Mouse (Mus musculus): ENCODE data around the gene Prkci. TPM values are rescaled to one million over a fixed set of nuclear protein-coding genes. Genes with fewer than 3 reads are reported as not detected.

Gene Prkci
- polyA plus RNA-seq, 1 experiment from 2014 or later, result 23.6 TPM

DNA sequence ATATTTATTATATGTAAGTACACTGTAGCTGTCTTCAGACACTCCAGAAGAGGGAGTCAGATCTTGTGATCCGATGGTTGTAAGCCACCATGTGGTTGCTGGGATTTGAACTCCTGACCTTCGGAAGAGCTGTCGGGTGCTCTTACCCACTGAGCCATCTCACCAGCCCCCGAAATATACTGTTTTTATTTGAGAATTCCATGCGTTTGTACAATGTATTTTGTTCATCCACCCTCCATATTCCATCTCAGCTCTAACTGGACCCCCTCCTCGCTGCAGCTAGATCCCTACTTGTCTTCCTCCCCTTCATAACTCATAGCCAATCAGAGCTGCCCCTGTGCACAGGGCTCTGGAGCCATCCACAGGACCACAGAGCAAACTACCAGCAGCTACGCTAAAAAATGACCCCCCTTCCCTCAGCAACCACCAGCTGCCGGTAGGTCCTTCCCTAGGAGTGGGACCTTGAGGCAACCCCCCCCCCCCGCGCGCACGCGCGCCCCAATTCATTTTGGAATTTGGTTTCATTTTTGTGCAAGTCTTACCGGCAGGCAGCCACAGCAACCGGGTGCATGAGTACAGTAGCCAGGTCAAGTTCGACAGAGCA is 60.6 kb downstream of the Prkci start:
- Histone ChIP-seq H3K4me3 (replicated peaks) (peak overlapping the region; percentile 30), H3K36me3 (peaks cover 5% of the 10 kb centered on the region; the same call in 1 of the 2 replicates), H3K4me1 (replicated peaks) (peaks cover 3% of the 10 kb centered on the region; the same call in 1 of the 2 replicates), H3K9ac (replicated peaks) (no peak overlapping the region), H3K27me3 (no peaks in the 10 kb centered on the region), H3K27ac (no peak overlapping the region), H3K4me2 (replicated peaks) (peak overlapping the region; percentile 48), H3K9me3 (no peaks in the 10 kb centered on the region)
- ATAC-seq, result peak; percentile 37
- 36% methylated on average over 17 of the region's 17 CpGs for WGBS

DNA sequence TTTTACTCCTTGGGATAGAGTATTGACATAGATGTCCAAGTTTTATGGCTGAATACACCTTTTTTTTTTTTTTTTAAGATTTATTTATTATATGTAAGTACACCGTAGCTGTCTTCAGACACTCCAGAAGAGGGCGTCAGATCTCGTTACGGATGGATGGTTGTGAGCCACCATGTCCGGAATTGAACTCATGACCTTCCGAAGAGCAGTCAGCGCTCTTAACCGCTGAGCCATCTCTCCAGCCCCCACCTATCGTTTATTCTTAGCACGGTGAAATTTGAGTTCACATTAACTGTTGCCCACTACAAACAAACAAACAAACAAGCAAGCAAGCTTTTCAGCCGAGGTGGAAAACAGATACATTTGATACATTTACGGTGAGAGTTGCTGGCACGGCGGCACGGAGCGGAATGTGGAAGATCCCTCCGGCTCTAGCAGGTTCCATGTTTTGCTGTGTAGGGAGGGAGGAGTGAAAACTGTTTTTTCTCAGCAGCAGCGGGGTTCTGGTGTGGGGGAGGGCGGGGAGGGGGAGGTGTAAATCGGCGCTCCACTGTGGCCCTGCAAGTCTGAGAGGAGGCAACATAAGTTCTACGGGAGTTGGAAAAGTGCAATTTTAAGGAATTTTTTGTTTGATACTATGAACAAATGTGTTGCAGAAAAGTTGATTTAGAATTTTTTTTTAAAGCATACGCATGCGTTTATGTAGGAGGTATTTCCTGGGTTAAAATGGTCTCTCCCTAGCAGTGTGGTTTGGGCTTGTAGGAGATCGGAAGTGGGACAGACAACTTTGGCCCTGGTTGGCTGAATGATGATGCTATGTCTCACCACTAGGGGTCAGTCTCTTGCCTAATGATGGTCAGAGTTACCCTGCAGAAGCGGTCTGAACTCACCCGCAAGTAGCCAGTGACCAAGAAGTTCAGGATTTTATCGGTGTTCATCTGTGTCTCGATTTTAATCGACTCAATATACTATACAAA is 61.4 kb downstream of the Prkci start:
- peak overlapping the region; percentile 17; the same call in 1 of the 2 replicates for H3K27ac ChIP-seq
- no peaks in the 10 kb centered on the region; the same call in 1 of the 2 replicates for H3K4me1 ChIP-seq (replicated peaks)
- 5% methylated on average over 30 of the region's 30 CpGs for WGBS
- no peaks in the 10 kb centered on the region for H3K36me3 ChIP-seq
- peak overlapping the region; percentile 30 for H3K4me3 ChIP-seq (replicated peaks)
- peak; percentile 91 for ATAC-seq
- no peak overlapping the region for H3K9ac ChIP-seq (replicated peaks)
- peak overlapping the region; percentile 48 for H3K4me2 ChIP-seq (replicated peaks)
- H3K27me3 ChIP-seq, result no peaks in the 10 kb centered on the region
- H3K9me3 ChIP-seq, result no peaks in the 10 kb centered on the region

DNA sequence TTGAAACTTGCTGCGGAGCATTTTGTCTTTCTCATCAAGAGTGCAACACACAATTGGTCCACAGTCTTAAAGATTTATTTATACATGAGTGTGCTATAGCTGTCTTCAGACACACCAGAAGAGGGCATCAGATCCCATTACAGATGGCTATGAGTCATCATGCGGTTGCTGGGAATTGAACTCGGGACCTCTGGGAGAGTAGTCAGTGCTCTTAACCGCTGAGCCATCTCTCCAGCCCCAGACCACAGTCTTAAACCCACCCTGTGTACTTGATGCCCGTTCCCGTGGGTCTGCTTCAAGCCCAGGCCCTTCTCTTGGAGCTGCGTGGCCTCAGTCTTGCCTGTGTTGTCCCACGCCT is 65.2 kb downstream of the Prkci start:
- Histone ChIP-seq H3K4me1 (replicated peaks) (no peaks in the 10 kb centered on the region; the same call in 1 of the 2 replicates), H3K27me3 (no peaks in the 10 kb centered on the region), H3K9ac (replicated peaks) (no peak overlapping the region), H3K9me3 (no peaks in the 10 kb centered on the region), H3K4me3 (replicated peaks) (no peak overlapping the region), H3K27ac (no peak overlapping the region), H3K36me3 (no peaks in the 10 kb centered on the region), H3K4me2 (replicated peaks) (no peak overlapping the region)
- ATAC-seq, result no peak
- 89% methylated on average over 8 of the region's 8 CpGs for WGBS

DNA sequence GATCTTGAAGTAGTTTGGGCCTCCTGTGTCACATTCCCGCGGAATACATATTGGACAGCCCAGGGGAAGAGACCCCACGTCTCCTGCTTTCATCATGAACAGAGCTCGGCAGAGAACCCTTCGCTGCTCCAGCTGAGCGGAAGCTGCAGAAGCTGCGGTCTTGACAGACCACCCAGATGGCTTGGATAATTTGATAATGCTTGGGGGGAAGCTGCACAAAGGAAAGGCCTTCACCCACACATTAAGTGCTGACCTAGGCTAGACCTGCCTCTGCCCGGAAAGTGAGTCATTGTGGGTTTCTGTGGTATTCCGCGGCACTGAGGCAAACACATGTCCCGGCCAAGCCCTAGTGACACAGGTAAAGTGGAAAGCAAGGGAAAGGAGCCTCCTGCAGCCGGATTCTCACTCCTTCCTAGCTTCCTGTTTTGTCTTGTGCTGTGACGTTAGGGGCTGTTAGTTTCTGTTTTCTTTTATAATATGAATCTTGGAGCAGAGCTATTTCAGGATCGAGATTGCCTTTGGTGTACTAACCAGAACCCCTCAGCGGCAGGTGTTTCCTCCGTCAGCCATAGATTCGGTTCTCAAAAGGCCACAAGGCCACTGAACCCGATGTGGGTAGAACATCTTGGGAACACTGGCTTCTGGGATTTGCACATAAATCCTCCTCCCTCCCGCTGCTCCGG is 65.7 kb downstream of the Prkci start:
- Histone ChIP-seq H3K9ac (replicated peaks) (no peak overlapping the region), H3K4me3 (replicated peaks) (no peak overlapping the region), H3K4me1 (replicated peaks) (no peaks in the 10 kb centered on the region; the same call in 1 of the 2 replicates), H3K36me3 (no peaks in the 10 kb centered on the region), H3K27ac (no peak overlapping the region), H3K27me3 (no peaks in the 10 kb centered on the region), H3K4me2 (replicated peaks) (no peak overlapping the region), H3K9me3 (no peaks in the 10 kb centered on the region)
- no peak for ATAC-seq
- 73% methylated on average over 20 of the region's 20 CpGs for WGBS

DNA sequence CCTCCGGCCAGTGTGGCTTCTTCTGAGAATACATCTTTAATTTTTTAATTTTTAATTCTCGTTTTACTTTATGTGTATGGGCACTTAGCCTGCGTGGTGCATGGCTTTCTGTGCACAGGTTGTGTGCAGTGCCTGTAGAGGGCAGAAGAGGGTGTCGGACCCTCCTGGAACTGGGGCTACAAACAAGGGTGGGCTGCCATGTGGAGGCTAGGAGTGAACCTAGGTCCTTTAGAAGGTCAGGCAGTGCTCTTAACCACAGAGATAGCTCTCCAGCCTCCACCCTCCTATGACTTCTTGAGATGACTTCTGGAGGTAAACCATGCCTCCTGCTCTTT is 66.2 kb downstream of the Prkci start:
- 67% methylated on average over 4 of the region's 4 CpGs for WGBS
- Histone ChIP-seq H3K4me2 (replicated peaks) (no peak overlapping the region), H3K9ac (replicated peaks) (no peak overlapping the region), H3K4me3 (replicated peaks) (no peak overlapping the region), H3K36me3 (no peaks in the 10 kb centered on the region), H3K27me3 (no peaks in the 10 kb centered on the region), H3K9me3 (no peaks in the 10 kb centered on the region), H3K4me1 (replicated peaks) (no peaks in the 10 kb centered on the region; the same call in 1 of the 2 replicates), H3K27ac (no peak overlapping the region)
- ATAC-seq, result no peak

DNA sequence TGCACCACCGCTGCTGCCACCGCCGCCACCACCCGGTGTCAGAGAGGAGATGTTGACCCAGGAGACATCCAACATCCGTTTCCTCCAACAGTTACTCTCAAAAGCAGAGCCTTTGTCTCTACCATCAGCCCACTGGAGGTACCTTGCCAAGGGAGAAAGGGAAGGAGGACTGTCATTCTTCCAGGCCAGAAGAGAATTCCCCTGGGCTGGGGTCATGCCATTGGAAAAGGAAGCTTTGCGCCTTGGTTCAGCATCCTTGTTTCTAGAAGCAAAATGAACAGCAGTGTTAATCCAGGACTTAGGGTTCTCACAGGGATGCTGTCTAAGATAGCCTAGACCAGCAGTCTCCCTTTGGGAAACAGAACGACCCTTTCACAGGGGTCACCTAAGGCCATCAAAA is 66.8 kb downstream of the Prkci start:
- no peak for ATAC-seq
- H3K4me3 ChIP-seq (replicated peaks), result no peak overlapping the region
- no peak overlapping the region for H3K9ac ChIP-seq (replicated peaks)
- H3K27ac ChIP-seq, result no peak overlapping the region
- H3K36me3 ChIP-seq, result no peaks in the 10 kb centered on the region
- no peaks in the 10 kb centered on the region for H3K9me3 ChIP-seq
- H3K4me1 ChIP-seq (replicated peaks), result no peaks in the 10 kb centered on the region; the same call in 1 of the 2 replicates
- 94% methylated on average over 7 of the region's 7 CpGs for WGBS
- H3K27me3 ChIP-seq, result no peaks in the 10 kb centered on the region
- no peak overlapping the region for H3K4me2 ChIP-seq (replicated peaks)

DNA sequence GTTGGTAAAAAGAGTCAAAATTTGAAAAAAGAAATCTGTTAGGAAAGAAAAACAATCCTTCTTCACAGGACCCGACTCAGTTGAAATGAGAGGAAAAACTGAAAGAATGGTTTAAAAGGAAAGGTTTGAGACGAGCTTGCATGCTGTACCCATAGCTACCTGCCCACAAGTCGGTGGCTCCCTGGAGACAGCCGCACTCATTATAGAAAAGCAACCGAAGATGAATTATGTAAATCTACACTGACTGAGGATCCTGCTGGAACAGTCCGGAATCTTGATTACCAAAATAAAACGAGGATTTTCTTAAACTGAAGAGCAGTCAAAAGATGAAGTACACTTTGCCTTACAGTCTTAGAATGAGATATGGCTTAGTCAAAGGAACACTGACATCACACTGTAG is 72.9 kb downstream of the Prkci start:
- Histone ChIP-seq H3K4me1 (replicated peaks) (no peaks in the 10 kb centered on the region), H3K4me3 (replicated peaks) (no peak overlapping the region), H3K27me3 (no peaks in the 10 kb centered on the region), H3K9me3 (no peaks in the 10 kb centered on the region), H3K4me2 (replicated peaks) (no peak overlapping the region), H3K9ac (replicated peaks) (no peak overlapping the region), H3K27ac (no peak overlapping the region), H3K36me3 (no peaks in the 10 kb centered on the region)
- ATAC-seq, result no peak
- 78% methylated on average over 7 of the region's 7 CpGs for WGBS

DNA sequence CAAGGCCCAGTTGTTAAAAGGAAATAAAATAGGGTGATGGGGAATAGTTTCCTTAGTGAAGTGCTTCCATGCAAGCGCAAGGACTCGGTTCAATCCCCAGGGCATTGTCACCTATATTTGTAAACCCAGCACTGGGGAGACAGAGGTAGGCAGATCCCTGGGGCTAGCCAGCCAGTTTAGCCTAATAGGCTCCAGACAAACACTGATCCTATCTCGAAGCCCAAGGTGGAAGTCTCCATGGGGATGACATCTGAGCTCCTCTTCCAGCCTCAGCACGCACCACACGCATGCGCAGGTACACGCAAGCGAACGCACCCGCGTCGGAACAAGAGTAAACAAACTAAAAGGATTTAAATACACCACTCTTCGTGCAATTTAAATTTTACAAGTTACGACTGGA is 76.3 kb downstream of the Prkci start:
- no peak for ATAC-seq
- H3K4me1 ChIP-seq (replicated peaks), result no peaks in the 10 kb centered on the region
- H3K27ac ChIP-seq, result no peak overlapping the region
- no peak overlapping the region for H3K4me2 ChIP-seq (replicated peaks)
- no peaks in the 10 kb centered on the region for H3K27me3 ChIP-seq
- 92% methylated on average over 14 of the region's 14 CpGs for WGBS
- no peak overlapping the region for H3K9ac ChIP-seq (replicated peaks)
- no peaks in the 10 kb centered on the region for H3K36me3 ChIP-seq
- no peaks in the 10 kb centered on the region for H3K9me3 ChIP-seq
- no peak overlapping the region for H3K4me3 ChIP-seq (replicated peaks)

DNA sequence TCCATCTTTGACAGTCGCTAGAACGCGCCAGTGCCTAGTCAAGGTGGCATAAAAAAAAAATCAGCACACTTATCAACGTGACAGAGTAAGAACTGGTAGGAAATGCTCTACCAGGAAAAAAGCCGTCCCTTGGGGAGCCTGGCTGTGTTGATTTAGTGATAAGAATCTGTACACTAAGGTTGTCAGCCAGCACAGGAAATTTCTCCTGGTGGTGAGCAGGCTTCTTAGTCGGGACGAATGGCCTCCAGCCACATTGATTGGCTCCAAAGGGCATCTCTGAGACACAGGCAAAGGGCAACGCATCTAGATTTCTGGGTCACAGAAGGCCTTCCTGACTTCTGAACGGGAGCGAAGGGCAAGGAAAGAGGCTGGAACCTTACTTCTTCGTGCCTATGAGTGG is 80.3 kb downstream of the Prkci start:
- Histone ChIP-seq H3K27me3 (no peaks in the 10 kb centered on the region), H3K4me2 (replicated peaks) (no peak overlapping the region), H3K4me1 (replicated peaks) (no peaks in the 10 kb centered on the region), H3K27ac (no peak overlapping the region), H3K36me3 (no peaks in the 10 kb centered on the region), H3K9me3 (no peaks in the 10 kb centered on the region), H3K4me3 (replicated peaks) (no peak overlapping the region), H3K9ac (replicated peaks) (no peak overlapping the region)
- no peak for ATAC-seq
- 84% methylated on average over 11 of the region's 11 CpGs for WGBS

DNA sequence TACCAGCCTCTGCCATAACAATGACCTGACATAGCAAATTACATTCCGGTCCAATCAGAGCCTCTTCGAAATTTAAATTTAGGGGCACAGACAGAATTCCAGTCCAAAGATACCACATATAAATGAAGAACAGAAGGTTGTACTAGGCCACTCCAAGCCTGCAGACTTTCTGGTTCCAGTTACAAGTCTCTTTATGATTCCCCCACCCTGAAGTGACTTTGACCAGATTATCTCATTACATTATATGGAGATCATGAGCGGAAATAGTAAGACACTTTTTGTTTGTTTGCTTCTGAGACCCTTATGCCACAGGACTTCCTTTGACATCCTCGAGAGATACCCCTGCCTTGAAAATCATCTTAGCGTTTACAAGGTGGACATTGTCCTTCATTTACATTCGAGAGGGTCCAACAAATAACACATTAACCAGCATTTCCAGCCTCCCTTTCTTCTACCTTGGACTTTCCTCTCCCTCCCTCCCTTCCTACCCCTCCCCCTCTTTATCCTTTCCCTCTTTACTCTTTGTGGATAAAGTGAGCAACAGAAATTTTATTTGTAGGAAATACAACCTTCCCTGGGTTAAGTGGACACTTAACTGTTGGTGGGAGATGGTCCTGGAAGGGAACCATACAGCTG is 81.6 kb downstream of the Prkci start:
- no peaks in the 10 kb centered on the region for H3K27me3 ChIP-seq
- no peaks in the 10 kb centered on the region for H3K36me3 ChIP-seq
- no peak overlapping the region for H3K4me2 ChIP-seq (replicated peaks)
- no peak overlapping the region for H3K4me3 ChIP-seq (replicated peaks)
- no peak overlapping the region for H3K27ac ChIP-seq
- no peak overlapping the region for H3K9ac ChIP-seq (replicated peaks)
- WGBS, result 90% methylated on average over 6 of the region's 6 CpGs
- no peaks in the 10 kb centered on the region for H3K4me1 ChIP-seq (replicated peaks)
- H3K9me3 ChIP-seq, result no peaks in the 10 kb centered on the region
- ATAC-seq, result no peak

DNA sequence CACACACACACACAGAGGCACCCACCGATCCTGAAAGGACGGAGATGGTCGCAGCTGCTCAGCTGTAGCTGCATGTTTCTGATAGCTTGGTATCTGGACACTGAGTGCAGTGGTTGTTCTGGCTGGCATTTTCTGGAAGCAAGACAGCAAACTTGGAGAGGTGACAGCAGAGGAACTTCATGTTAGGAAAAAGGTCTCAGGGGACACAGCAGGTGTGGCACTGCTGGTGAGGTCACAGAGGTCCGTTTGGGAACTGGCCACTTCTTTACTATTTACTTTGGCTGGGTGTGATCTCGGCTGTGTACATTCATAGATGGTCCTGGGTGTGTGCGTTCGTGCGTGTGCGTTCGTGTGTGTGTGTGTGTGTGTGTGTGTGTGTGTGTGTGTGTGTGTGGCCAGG is 83.9 kb downstream of the Prkci start:
- H3K27ac ChIP-seq, result no peak overlapping the region
- H3K4me1 ChIP-seq (replicated peaks), result peaks cover 9% of the 10 kb centered on the region; the same call in 1 of the 2 replicates
- no peaks in the 10 kb centered on the region for H3K36me3 ChIP-seq
- ATAC-seq, result no peak
- no peak overlapping the region for H3K4me3 ChIP-seq (replicated peaks)
- WGBS, result 86% methylated on average over 10 of the region's 10 CpGs
- H3K4me2 ChIP-seq (replicated peaks), result no peak overlapping the region
- no peak overlapping the region for H3K9ac ChIP-seq (replicated peaks)
- no peaks in the 10 kb centered on the region for H3K27me3 ChIP-seq
- H3K9me3 ChIP-seq, result no peaks in the 10 kb centered on the region

Data from midbrain, embryonic 13.5 days (tissue).